Mouse (Mus musculus): ENCODE measurements around the gene Wbp2nl. TPM values are rescaled to one million over a fixed set of nuclear protein-coding genes. Genes with fewer than 3 reads are reported as not detected.

Wbp2nl gene
- polyA plus RNA-seq (2015; fragmentation: Nextera tagmentation; extraction: Ambion mirVana): not detected in 2 replicates

- Histone ChIP-seq H3K4me2 (replicated peaks) (peak within 1 kb of the TSS; percentile 38), H3K9me3 (0 out of 2 replicates have a peak, but pooled peaks cover 7% of the 10 kb centered on the region), H3K4me1 (0 out of 2 replicates have a peak, but pooled peaks cover 5% of the 10 kb centered on the region), H3K36me3 (no peaks in the 10 kb centered on the region), H3K27me3 (peaks cover 6% of the 10 kb centered on the region; the same call in 1 of the 2 replicates), H3K9ac (no peak within 1 kb of the TSS), H3K27ac (no peak within 1 kb of the TSS), H3K4me3 (no peak within 1 kb of the TSS)
- WGBS: 55% methylated on average over 39 of the region's 39 CpGs
- no peak for ATAC-seq (ENCODE audit: low FRiP score, low read depth)
Observed at GRCm38 (mm10) chr15:82298764-82299561, at the start of gene Wbp2nl. Gene Wbp2nl (plus strand): TSS chr15:82298954.

GRCm38 (mm10) chr15:82251579-82251978 is 47.2 kb upstream of the Wbp2nl start:
- H3K36me3 ChIP-seq: no peaks in the 10 kb centered on the region
- no peaks in the 10 kb centered on the region for H3K27me3 ChIP-seq
- no peak overlapping the region for H3K9ac ChIP-seq
- H3K27ac ChIP-seq: no peak overlapping the region
- H3K9me3 ChIP-seq: no peaks in the 10 kb centered on the region
- H3K4me3 ChIP-seq: no peak overlapping the region
- H3K4me2 ChIP-seq (replicated peaks): no peak overlapping the region
- WGBS: 95% methylated on average over 3 of the region's 3 CpGs
- peaks cover 6% of the 10 kb centered on the region; the same call in 1 of the 2 replicates for H3K4me1 ChIP-seq
- ATAC-seq (ENCODE audit: low FRiP score, low read depth): no peak

- Histone ChIP-seq H3K4me2 (replicated peaks) (no peak within 1 kb of the TSS), H3K9me3 (no peaks in the 10 kb centered on the region), H3K27ac (no peak within 1 kb of the TSS), H3K27me3 (no peaks in the 10 kb centered on the region), H3K4me1 (peaks cover 6% of the 10 kb centered on the region; the same call in 1 of the 2 replicates), H3K9ac (no peak within 1 kb of the TSS), H3K4me3 (no peak within 1 kb of the TSS), H3K36me3 (no peaks in the 10 kb centered on the region)
- ATAC-seq (ENCODE audit: low FRiP score, low read depth): no peak
- 92% methylated on average over 6 of the region's 6 CpGs for whole genome bisulfite sequencing
Observed at GRCm38 (mm10) chr15:82252097-82252496, 46.7 kb upstream of the Wbp2nl start, which contains the start of gene 1500009C09Rik. Gene 1500009C09Rik (plus strand): TSS chr15:82252397.

- H3K4me2 ChIP-seq (replicated peaks): no peak overlapping the region
- H3K36me3 ChIP-seq: no peaks in the 10 kb centered on the region
- H3K9me3 ChIP-seq: no peaks in the 10 kb centered on the region
- 56% methylated on average over 4 of the region's 4 CpGs for WGBS
- no peak overlapping the region for H3K27ac ChIP-seq
- H3K4me1 ChIP-seq: peaks cover 6% of the 10 kb centered on the region; the same call in 1 of the 2 replicates
- no peak overlapping the region for H3K9ac ChIP-seq
- no peak for ATAC-seq (ENCODE audit: low FRiP score, low read depth)
- no peak overlapping the region for H3K4me3 ChIP-seq
- no peaks in the 10 kb centered on the region for H3K27me3 ChIP-seq
Observed at GRCm38 (mm10) chr15:82255248-82255647, 43.5 kb upstream of the Wbp2nl start.

- peak; percentile 19; the same call in 1 of the 2 replicates for ATAC-seq (ENCODE audit: low FRiP score, low read depth)
- Histone ChIP-seq H3K27ac (no peak overlapping the region), H3K4me2 (replicated peaks) (no peak overlapping the region), H3K4me1 (peaks cover 6% of the 10 kb centered on the region; the same call in 1 of the 2 replicates), H3K9me3 (no peaks in the 10 kb centered on the region), H3K36me3 (no peaks in the 10 kb centered on the region), H3K4me3 (no peak overlapping the region), H3K9ac (no peak overlapping the region), H3K27me3 (no peaks in the 10 kb centered on the region)
- WGBS: 18% methylated on average over 10 of the region's 10 CpGs
Observed at GRCm38 (mm10) chr15:82255944-82256383, 42.8 kb upstream of the Wbp2nl start.

- Histone ChIP-seq H3K27ac (no peak overlapping the region), H3K4me2 (replicated peaks) (no peak overlapping the region), H3K4me1 (peaks cover 6% of the 10 kb centered on the region; the same call in 1 of the 2 replicates), H3K9ac (no peak overlapping the region), H3K27me3 (no peaks in the 10 kb centered on the region), H3K4me3 (no peak overlapping the region), H3K36me3 (no peaks in the 10 kb centered on the region), H3K9me3 (no peaks in the 10 kb centered on the region)
- no peak for ATAC-seq (ENCODE audit: low FRiP score, low read depth)
- WGBS: 10% methylated on average over 16 of the region's 16 CpGs
Observed at GRCm38 (mm10) chr15:82259510-82259909, 39.2 kb upstream of the Wbp2nl start.

GRCm38 (mm10) chr15:82266356-82266755 is 32.4 kb upstream of the Wbp2nl start:
- H3K9ac ChIP-seq: no peak overlapping the region
- WGBS: 15% methylated on average over 6 of the region's 6 CpGs
- H3K4me1 ChIP-seq: no peaks in the 10 kb centered on the region
- no peaks in the 10 kb centered on the region for H3K9me3 ChIP-seq
- H3K4me3 ChIP-seq: no peak overlapping the region
- no peak for ATAC-seq (ENCODE audit: low FRiP score, low read depth)
- peaks cover 2% of the 10 kb centered on the region for H3K27me3 ChIP-seq
- no peak overlapping the region for H3K27ac ChIP-seq
- no peak overlapping the region for H3K4me2 ChIP-seq (replicated peaks)
- H3K36me3 ChIP-seq: no peaks in the 10 kb centered on the region

- 21% methylated on average over 3 of the region's 3 CpGs for WGBS
- Histone ChIP-seq H3K9ac (no peak overlapping the region), H3K4me2 (replicated peaks) (no peak overlapping the region), H3K4me3 (no peak overlapping the region), H3K27me3 (peaks cover 18% of the 10 kb centered on the region), H3K4me1 (no peaks in the 10 kb centered on the region), H3K9me3 (no peaks in the 10 kb centered on the region), H3K27ac (no peak overlapping the region), H3K36me3 (no peaks in the 10 kb centered on the region)
- ATAC-seq (ENCODE audit: low FRiP score, low read depth): no peak
Observed at GRCm38 (mm10) chr15:82268185-82268584, 30.6 kb upstream of the Wbp2nl start.

GRCm38 (mm10) chr15:82268783-82269182 is 30.0 kb upstream of the Wbp2nl start:
- H3K4me1 ChIP-seq: no peaks in the 10 kb centered on the region
- WGBS: 88% methylated on average over 9 of the region's 9 CpGs
- no peak for ATAC-seq (ENCODE audit: low FRiP score, low read depth)
- H3K9me3 ChIP-seq: no peaks in the 10 kb centered on the region
- H3K9ac ChIP-seq: no peak overlapping the region
- no peak overlapping the region for H3K4me3 ChIP-seq
- H3K27ac ChIP-seq: no peak overlapping the region
- peaks cover 24% of the 10 kb centered on the region for H3K27me3 ChIP-seq
- H3K36me3 ChIP-seq: no peaks in the 10 kb centered on the region
- no peak overlapping the region for H3K4me2 ChIP-seq (replicated peaks)

- Histone ChIP-seq H3K36me3 (no peaks in the 10 kb centered on the region), H3K27ac (no peak overlapping the region), H3K9ac (no peak overlapping the region), H3K27me3 (peaks cover 39% of the 10 kb centered on the region), H3K4me3 (no peak overlapping the region), H3K9me3 (no peaks in the 10 kb centered on the region), H3K4me1 (peaks cover 15% of the 10 kb centered on the region), H3K4me2 (replicated peaks) (no peak overlapping the region)
- ATAC-seq (ENCODE audit: low FRiP score, low read depth): no peak
- 4% methylated on average over 5 of the region's 5 CpGs for WGBS
Observed at GRCm38 (mm10) chr15:82271201-82271600, 27.6 kb upstream of the Wbp2nl start.

- no peak for ATAC-seq (ENCODE audit: low FRiP score, low read depth)
- H3K27me3 ChIP-seq: peaks cover 39% of the 10 kb centered on the region
- H3K36me3 ChIP-seq: no peaks in the 10 kb centered on the region
- no peak overlapping the region for H3K9ac ChIP-seq
- WGBS: 88% methylated on average over 6 of the region's 6 CpGs
- no peak overlapping the region for H3K4me3 ChIP-seq
- no peak overlapping the region for H3K4me2 ChIP-seq (replicated peaks)
- H3K4me1 ChIP-seq: peaks cover 19% of the 10 kb centered on the region
- H3K9me3 ChIP-seq: no peaks in the 10 kb centered on the region
- no peak overlapping the region for H3K27ac ChIP-seq
Observed at GRCm38 (mm10) chr15:82272295-82272694, 26.5 kb upstream of the Wbp2nl start.

- ATAC-seq (ENCODE audit: low FRiP score, low read depth): no peak
- Histone ChIP-seq H3K9ac (peak within 1 kb of the TSS; percentile 81), H3K4me3 (peak within 1 kb of the TSS; percentile 66), H3K4me2 (replicated peaks) (peak within 1 kb of the TSS; percentile 95), H3K9me3 (no peaks in the 10 kb centered on the region), H3K27me3 (peaks cover 39% of the 10 kb centered on the region), H3K27ac (no peak within 1 kb of the TSS), H3K4me1 (peaks cover 19% of the 10 kb centered on the region), H3K36me3 (peaks cover 8% of the 10 kb centered on the region)
- WGBS: 35% methylated on average over 6 of the region's 6 CpGs
Observed at GRCm38 (mm10) chr15:82274593-82274926, 24.2 kb upstream of the Wbp2nl start, which contains the start of gene Sept3. Gene Sept3 (plus strand): TSS chr15:82274893.

Measured in limb, embryonic 13.5 days (tissue).